Mouse (Mus musculus) erythroblast, embryonic 14.5 days (primary cell): Measurements from ENCODE around the gene Fli1. TPM values are rescaled to one million over a fixed set of nuclear protein-coding genes. Genes with fewer than 3 reads are reported as not detected.

Experiments used
- H3K27me3 ChIP-seq: 2 replicates; pipeline ENCODE4 v1.6.1; 2012; ENCODE audit warnings: inconsistent platforms; ENCODE audit not compliant: control insufficient read depth
- H3K36me3 ChIP-seq: 2 replicates; pipeline ENCODE4 v1.6.1; 2012; ENCODE audit warnings: mild to moderate bottlenecking, inconsistent platforms; ENCODE audit not compliant: control insufficient read depth
- H3K4me1 ChIP-seq: 2 replicates; pipeline ENCODE4 v1.6.1; 2012; ENCODE audit warnings: inconsistent platforms; ENCODE audit not compliant: control insufficient read depth
- H3K4me3 ChIP-seq: replicated peaks from 2 replicates; pipeline ENCODE3; 2012; ENCODE audit warnings: moderate library complexity, mild to moderate bottlenecking, inconsistent platforms
- H3K9me3 ChIP-seq: 2 replicates; pipeline ENCODE4 v1.6.1; 2012; ENCODE audit warnings: low read length, inconsistent platforms, mixed read lengths; ENCODE audit not compliant: control insufficient read depth
- GATA1 ChIP-seq: IDR thresholded peaks from 2 replicates; pipeline ENCODE4 v1.6.1; 2012; ENCODE audit warnings: low read length, inconsistent platforms, mixed read lengths
- TAL1 ChIP-seq: IDR thresholded peaks from 3 replicates; pipeline ENCODE4 v1.6.1; 2012; ENCODE audit warnings: low read length, inconsistent platforms, mixed read lengths
- polyA plus RNA-seq: library from polyadenylated mRNA; stranded (reverse); fragments of >175 nt; gene quantifications from 2 replicates; pipeline ENCODE4 v1.2.3, GENCODE M21; 2012

Fli1 gene
- polyA plus RNA-seq, 1 experiment, result 0.05 TPM

DNA sequence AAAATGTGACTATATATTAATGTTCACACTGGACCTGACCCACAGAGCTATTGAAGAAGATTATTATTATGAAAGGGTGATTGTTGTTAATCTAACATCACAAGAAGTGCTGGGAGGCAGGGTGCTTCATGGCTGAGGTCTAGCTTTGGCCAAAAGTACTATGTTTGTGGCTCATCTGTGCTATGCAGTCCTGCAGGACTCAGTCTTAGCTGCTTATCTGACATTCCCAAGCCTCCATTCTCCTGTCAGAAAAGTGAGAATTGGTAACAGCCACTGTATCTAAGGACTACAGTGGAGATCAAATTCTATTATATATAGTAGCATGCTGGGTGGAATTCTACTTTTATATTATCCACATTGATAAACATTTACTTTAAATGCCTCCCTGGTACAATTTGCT lies 16.8 kb upstream of the Fli1 start:
- no peak for TF ChIP-seq GATA1
- TF ChIP-seq TAL1, result no peak
- H3K4me3 ChIP-seq, result no peak overlapping the region
- peaks cover 3% of the 10 kb centered on the region; the same call in 1 of the 2 replicates for H3K27me3 ChIP-seq
- H3K36me3 ChIP-seq, result no peaks in the 10 kb centered on the region
- H3K4me1 ChIP-seq, result peaks cover 26% of the 10 kb centered on the region
- no peaks in the 10 kb centered on the region for H3K9me3 ChIP-seq

DNA sequence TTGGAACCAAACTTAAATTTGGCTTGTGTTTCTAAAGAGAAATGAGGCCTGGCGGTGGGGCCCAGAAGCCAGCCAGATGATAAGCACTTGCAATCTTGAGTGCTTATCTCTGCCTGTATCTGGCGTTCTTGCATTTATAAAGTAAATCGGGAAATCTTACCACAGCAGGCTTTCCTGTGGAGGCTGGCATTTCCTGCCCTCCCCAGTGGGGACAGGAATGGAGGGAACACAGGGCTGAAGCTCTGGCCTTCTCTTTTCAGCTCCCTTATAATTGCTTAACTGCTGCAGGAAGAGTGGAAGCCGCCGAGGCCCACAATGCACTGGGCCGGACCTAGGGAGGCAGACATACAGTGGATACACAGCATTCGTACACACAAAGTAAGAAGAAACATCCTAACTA lies 13.7 kb upstream of the Fli1 start:
- Histone ChIP-seq H3K4me1 (peaks cover 26% of the 10 kb centered on the region), H3K36me3 (no peaks in the 10 kb centered on the region), H3K4me3 (no peak overlapping the region), H3K9me3 (no peaks in the 10 kb centered on the region), H3K27me3 (0 out of 2 replicates have a peak, but pooled peaks cover 3% of the 10 kb centered on the region)
- TF ChIP-seq GATA1 (no peak), TAL1 (no peak)

DNA sequence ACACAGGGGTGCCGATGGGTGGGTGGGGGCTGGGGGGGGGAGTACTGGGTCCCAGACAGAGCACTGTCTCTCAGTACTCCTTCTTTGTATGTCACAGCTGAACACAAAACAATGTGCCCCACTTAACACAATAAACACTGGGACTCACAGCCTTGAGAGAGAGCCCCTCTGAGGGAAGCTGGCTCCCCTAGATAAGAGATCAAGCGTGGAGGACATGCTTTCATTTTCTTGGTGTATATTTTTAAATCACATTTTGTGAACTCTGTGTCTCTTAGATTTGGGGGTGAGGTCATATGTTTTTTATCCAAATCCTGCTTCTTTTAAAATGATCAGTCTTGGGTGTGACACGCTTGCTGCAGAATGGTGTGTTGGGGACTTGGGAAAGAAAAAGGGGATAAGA lies 12.6 kb upstream of the Fli1 start:
- Histone ChIP-seq H3K36me3 (no peaks in the 10 kb centered on the region), H3K27me3 (peaks cover 4% of the 10 kb centered on the region), H3K4me3 (no peak overlapping the region), H3K9me3 (no peaks in the 10 kb centered on the region), H3K4me1 (peaks cover 20% of the 10 kb centered on the region)
- TF ChIP-seq GATA1 (no peak), TAL1 (no peak)

DNA sequence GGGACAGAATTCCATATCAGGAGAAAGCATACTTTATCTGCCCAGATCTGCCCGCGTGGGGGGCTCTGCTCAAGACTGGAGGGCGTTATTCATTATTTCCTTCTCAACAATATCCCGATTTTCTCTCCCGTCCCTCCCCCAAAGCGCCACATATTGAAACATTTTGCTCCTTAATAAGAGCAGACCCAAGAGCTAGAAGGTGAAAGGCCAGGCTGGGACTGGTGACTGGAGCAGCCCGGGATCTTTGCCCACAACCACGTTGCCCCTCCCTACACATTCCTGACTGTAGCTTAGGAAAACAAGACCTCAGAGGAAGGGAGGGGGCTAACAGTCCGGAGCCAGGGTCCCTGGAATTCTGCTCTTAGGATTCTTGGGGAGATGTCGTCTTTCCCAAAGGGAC lies 7.9 kb upstream of the Fli1 start:
- TF ChIP-seq TAL1 (no peak), GATA1 (no peak)
- Histone ChIP-seq H3K36me3 (no peaks in the 10 kb centered on the region), H3K27me3 (peaks cover 43% of the 10 kb centered on the region), H3K9me3 (no peaks in the 10 kb centered on the region), H3K4me3 (no peak overlapping the region), H3K4me1 (no peaks in the 10 kb centered on the region)

DNA sequence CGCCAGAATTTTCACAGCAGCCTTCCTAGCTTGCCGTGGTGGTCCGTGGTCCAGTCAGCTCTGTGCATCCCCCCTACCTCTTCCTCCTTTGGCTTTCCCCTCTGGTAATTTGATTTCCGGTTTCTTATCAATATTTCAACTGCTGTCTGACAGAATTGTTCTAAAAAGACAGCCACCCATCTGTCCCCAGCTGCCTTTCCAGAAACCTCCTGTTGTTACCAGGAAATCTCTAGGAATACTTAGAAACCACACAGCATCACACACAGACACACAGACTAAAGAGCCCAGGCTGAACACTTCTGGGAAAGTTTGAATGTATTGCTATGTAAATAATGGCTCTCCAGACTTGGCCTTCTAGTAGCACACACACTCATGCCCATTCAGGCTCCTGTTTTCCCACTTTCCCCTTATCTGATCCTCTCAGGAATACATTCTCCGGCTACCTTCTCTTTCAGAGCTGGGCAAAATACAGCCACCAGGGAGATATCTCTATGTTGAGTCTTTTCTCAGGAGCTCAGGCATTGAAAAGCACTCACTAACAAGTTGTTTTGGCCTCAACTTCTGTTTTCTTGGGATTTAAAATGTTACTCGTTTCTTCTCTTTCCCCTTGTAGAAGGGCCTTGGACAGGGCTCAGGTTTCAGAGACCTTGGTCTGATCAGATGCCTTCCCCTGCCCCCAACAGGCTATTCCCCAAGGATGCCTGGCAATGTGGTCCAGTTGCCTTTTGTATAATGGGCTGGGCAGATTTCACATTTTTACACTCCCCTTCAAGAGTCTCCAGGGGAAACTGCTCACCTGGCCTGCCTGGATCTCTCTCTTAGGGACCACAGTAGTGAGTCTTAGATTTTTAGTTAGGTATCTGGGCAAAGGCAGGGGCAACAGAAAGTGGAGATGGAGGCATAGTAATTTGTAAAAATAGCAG lies 7.1 kb upstream of the Fli1 start:
- no peaks in the 10 kb centered on the region for H3K9me3 ChIP-seq
- no peaks in the 10 kb centered on the region for H3K4me1 ChIP-seq
- no peak overlapping the region for H3K4me3 ChIP-seq
- TF ChIP-seq TAL1 (no peak), GATA1 (no peak)
- H3K36me3 ChIP-seq, result no peaks in the 10 kb centered on the region
- H3K27me3 ChIP-seq, result peaks cover 52% of the 10 kb centered on the region

DNA sequence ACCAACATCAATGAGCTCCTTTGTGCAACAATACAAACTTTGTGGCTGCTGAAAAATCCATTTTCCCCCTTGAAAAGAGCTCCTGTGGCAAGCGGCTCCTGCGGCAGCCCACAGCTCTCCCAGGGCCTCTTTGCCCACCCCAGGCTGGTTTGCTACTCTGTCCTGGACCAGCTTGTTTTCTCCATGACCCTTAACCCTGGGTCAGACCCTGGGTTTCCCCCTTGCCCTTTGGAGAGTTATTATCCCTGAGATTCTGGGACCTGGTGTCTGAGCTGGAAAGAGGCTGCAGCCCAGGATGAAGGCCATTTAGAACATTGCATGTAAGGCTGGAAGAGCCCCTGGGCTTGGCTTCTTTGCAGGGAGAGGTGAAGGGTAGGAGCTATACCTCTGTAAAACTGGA lies 4.1 kb upstream of the Fli1 start:
- Histone ChIP-seq H3K27me3 (peaks cover 81% of the 10 kb centered on the region), H3K4me3 (no peak overlapping the region), H3K4me1 (no peaks in the 10 kb centered on the region; the same call in 1 of the 2 replicates), H3K9me3 (no peaks in the 10 kb centered on the region; the same call in 1 of the 2 replicates), H3K36me3 (no peaks in the 10 kb centered on the region)
- TF ChIP-seq GATA1 (no peak), TAL1 (no peak)

DNA sequence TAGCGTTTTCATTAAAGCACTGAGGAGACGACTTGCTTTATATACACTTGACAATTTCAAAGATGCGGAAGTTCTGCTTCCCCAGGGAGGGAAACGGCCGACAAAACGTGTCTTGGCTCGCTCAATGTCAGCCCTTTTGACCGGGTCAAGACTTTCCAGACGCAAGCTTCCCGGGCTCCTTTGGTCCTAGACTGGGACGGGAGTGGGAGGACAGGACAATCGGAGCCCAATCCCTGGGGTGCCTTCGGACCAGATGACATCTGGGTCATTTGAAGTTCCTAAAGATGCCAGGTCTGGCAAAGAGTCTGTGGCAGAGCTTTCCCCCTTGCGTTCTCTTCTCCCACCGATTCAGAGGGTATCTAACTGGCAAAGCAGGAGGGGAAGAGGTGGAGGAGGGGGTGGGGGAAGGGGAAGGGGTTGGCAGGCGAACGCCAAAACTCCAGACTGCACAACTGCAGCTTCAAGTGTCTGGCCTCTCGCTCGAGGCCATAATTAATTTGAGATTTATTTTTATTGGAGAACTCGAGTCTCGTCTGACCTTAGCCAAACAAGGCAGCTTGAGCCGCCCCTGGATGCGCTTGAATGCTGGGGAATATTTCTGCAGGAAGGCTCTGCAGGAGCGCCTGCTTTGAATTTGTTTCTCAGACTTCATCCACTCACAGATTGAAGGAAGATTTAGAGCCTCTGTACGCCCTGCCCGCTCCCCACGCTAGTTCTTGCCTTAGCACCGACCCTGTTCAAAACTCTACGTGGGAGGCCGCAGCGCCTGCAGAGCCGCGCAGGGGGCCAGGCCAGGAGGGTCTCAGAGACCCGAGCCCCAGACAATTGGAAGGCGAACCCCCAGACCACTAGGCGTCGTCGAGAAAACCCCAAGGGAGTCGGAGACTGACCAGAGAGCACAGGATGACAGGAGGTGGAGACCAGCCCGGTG lies 2.3 kb upstream of the Fli1 start:
- peaks cover 95% of the 10 kb centered on the region for H3K27me3 ChIP-seq
- TF ChIP-seq TAL1, result no peak
- no peak for TF ChIP-seq GATA1

DNA sequence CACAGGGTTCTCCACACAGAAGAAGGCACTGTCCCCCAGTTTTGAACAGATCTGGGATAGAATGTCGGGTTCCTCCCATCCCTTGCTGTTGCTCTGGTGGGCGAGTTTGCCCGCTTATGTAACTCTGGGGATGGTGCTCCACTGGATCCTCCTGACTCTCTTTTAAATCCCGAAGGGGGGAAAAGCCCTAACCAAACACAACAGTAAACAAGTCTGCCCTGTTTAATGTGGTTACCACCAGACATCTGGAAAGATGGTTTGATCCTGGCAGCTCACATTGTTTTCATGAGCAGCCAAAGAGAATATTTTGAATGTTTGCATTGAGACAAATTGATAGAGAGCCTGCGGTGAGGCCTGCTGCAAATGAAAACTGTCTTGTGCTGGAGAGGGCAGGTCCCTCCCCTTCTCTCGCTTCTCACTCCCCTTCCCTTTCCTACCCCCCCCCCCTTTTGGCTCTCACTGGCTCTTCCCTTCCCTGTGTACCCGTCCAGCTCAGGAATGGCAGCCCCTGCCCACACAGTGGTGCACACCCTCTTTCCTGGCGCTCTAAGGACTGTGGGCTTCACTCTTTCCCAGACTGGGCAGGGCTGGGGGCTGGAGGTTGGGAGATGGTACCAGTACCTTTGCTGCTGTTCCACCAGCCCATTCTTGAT lies 1.4 kb upstream of the Fli1 start:
- H3K36me3 ChIP-seq, result no peaks in the 10 kb centered on the region
- H3K4me1 ChIP-seq, result no peaks in the 10 kb centered on the region; the same call in 1 of the 2 replicates
- peaks cover 95% of the 10 kb centered on the region for H3K27me3 ChIP-seq
- H3K9me3 ChIP-seq, result no peaks in the 10 kb centered on the region; the same call in 1 of the 2 replicates
- TF ChIP-seq TAL1 (no peak), GATA1 (no peak)
- no peak overlapping the region for H3K4me3 ChIP-seq

More for the DNA sequence above, 2.3 kb upstream of the Fli1 start:
- no peaks in the 10 kb centered on the region for H3K36me3 ChIP-seq
- no peaks in the 10 kb centered on the region; the same call in 1 of the 2 replicates for H3K4me1 ChIP-seq
- H3K4me3 ChIP-seq, result no peak overlapping the region
- H3K9me3 ChIP-seq, result no peaks in the 10 kb centered on the region; the same call in 1 of the 2 replicates
